Mouse (Mus musculus) retina, postnatal 1 day (tissue): ENCODE results near the gene Ano4.
A peak's percentile ranks its signal among the peaks of the same experiment; 100 is the strongest.

Source experiments
- DNase-seq: peaks from one replicate; pipeline ENCODE4 v3.0.0-alpha.2; 2012

Ano4 gene

GRCm38 (mm10) chr10:89344491-89345195 lies at the start of gene Ano4:
Gene Ano4 (minus strand): TSS chr10:89344762.
- peak; percentile 50 for DNase-seq

- DNase-seq = peak; percentile 55
Measured at GRCm38 (mm10) chr10:89392687-89393086, 48.1 kb upstream of the Ano4 start.

- DNase-seq = peak; percentile 80
Measured at GRCm38 (mm10) chr10:89391571-89392163, 47.1 kb upstream of the Ano4 start.

- no peak for DNase-seq
Measured at GRCm38 (mm10) chr10:89386461-89386860, 41.9 kb upstream of the Ano4 start.

GRCm38 (mm10) chr10:89383462-89383861 lies 38.9 kb upstream of the Ano4 start:
- peak; percentile 85 for DNase-seq

- DNase-seq = no peak
Measured at GRCm38 (mm10) chr10:89377750-89378149, 33.2 kb upstream of the Ano4 start.

- DNase-seq = no peak
Measured at GRCm38 (mm10) chr10:89370051-89370450, 25.5 kb upstream of the Ano4 start.

- DNase-seq = no peak
Measured at GRCm38 (mm10) chr10:89358933-89359332, 14.4 kb upstream of the Ano4 start.

GRCm38 (mm10) chr10:89354639-89355038 lies 10.1 kb upstream of the Ano4 start:
- no peak for DNase-seq

GRCm38 (mm10) chr10:89351416-89351815 lies 6.9 kb upstream of the Ano4 start:
- DNase-seq = no peak

GRCm38 (mm10) chr10:89345606-89346005 lies 1.0 kb upstream of the Ano4 start:
- DNase-seq = no peak

GRCm38 (mm10) chr10:89345196-89345533 lies 603 bp upstream of the Ano4 start:
- DNase-seq = no peak

- no peak for DNase-seq
Measured at GRCm38 (mm10) chr10:89344132-89344490, 451 bp downstream of the Ano4 start.

- no peak for DNase-seq
Measured at GRCm38 (mm10) chr10:89343716-89344115, 846 bp downstream of the Ano4 start.

- no peak for DNase-seq
Measured at GRCm38 (mm10) chr10:89330261-89330660, 14.3 kb downstream of the Ano4 start.

GRCm38 (mm10) chr10:89329806-89330205 lies 14.8 kb downstream of the Ano4 start:
- DNase-seq = no peak

GRCm38 (mm10) chr10:89328876-89329275 lies 15.7 kb downstream of the Ano4 start:
- DNase-seq = no peak

- peak; percentile 74 for DNase-seq
Measured at GRCm38 (mm10) chr10:89327004-89327511, 17.5 kb downstream of the Ano4 start.

- DNase-seq = no peak
Measured at GRCm38 (mm10) chr10:89326383-89326782, 18.2 kb downstream of the Ano4 start.

GRCm38 (mm10) chr10:89307566-89307965 lies 37.0 kb downstream of the Ano4 start:
- no peak for DNase-seq

GRCm38 (mm10) chr10:89300346-89300745 lies 44.2 kb downstream of the Ano4 start:
- DNase-seq = no peak

- DNase-seq = no peak
Measured at GRCm38 (mm10) chr10:89292784-89293183, 51.8 kb downstream of the Ano4 start.

- no peak for DNase-seq
Measured at GRCm38 (mm10) chr10:89290698-89291097, 53.9 kb downstream of the Ano4 start.

- no peak for DNase-seq
Measured at GRCm38 (mm10) chr10:89289290-89289689, 55.3 kb downstream of the Ano4 start.

- no peak for DNase-seq
Measured at GRCm38 (mm10) chr10:89280402-89280801, 64.2 kb downstream of the Ano4 start.
